Mouse (Mus musculus) heart, postnatal 0 days (tissue): ENCODE results near the gene Rfx2.

Experiments used
- CTCF ChIP-seq: IDR thresholded peaks from 2 replicates; pipeline ENCODE4 v1.5.1; 2016; ENCODE audit warnings: antibody characterized with exemption, control low read depth, low read depth
- EP300 ChIP-seq: IDR thresholded peaks from 2 replicates; pipeline ENCODE4 v1.6.1; 2016; ENCODE audit warnings: antibody characterized with exemption, low read depth

DNA sequence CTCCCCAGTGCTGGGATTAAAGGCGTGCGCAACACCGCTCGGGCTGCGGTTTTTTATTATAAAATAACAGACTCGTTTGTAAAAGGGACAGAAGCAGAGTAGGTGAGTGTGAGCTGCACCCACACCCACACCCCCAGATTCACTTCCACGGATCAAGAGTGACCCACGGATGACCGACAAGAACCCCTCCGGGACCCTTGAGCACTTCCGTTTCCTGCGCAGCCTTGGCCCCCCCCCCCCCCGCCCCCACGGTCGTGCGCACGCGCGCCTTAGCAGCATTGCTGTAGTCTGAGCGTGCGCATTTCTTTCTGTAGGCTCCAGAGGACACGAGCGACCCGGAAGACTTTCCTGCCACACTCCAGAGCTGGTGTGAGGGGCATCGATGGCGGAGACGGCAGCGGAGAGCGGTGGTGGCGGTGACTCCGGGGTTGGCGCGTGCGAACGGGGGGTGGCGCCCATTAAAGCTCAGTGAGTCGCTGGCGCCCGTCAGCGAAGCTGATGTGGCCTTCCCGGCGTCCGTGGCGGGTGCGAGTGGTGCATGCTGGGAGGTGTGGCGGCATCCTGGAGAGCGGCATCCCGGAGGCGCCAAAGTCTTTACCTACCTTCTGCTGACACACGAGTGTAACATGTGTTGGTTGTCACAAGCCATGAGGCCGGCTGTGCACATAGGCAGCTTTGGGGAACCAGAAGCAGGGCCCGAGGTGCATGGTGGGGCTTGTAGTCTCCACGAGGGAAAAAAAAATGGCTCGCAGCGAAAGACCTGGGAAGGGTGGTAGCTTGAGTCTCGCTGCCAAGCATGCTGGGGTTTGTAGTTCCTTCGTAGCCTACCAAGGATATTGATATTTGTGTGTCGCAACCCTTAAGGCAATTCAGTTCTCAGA is 66.1 kb downstream of the Rfx2 start, which contains the start of gene Dus3l:
- TF ChIP-seq CTCF (no peak), EP300 (no peak; the same call in 1 of the 2 replicates)
